ENCODE assay signal across 20 mouse cellular contexts in genomic region chr15:32810849-32811632, GRCm38 (mm10).
"Had no signal": no experiment of that assay in that cellular context is flagged by ENCODE, and none has a peak within 500 bp of the region (broad histone marks: within the 10 kb centered on the region; RNA-seq: fewer than 3 reads in every experiment).

No protein-coding gene starts in this region.

- H3K36me3 ChIP-seq: kidney, embryonic 15.5 days; limb, embryonic 12.5 days; midbrain, embryonic 12.5 days; neural tube, embryonic 13.5 days; stomach, embryonic 15.5 days had no signal

- H3K4me3 ChIP-seq: kidney, embryonic 15.5 days; limb, embryonic 12.5 days; midbrain, embryonic 12.5 days; myocyte; neural tube, embryonic 13.5 days; stomach, embryonic 15.5 days had no signal

- H3K4me1 ChIP-seq: kidney, embryonic 15.5 days; limb, embryonic 12.5 days; midbrain, embryonic 12.5 days; neural tube, embryonic 13.5 days; stomach, embryonic 15.5 days had no signal

- H3K9ac ChIP-seq: kidney, embryonic 15.5 days; limb, embryonic 12.5 days; liver, embryonic 14.5 days; liver, postnatal 0 days; lung, embryonic 14.5 days; midbrain, embryonic 12.5 days; neural tube, embryonic 13.5 days; stomach, embryonic 15.5 days had no signal

- H3K27me3 ChIP-seq: kidney, embryonic 15.5 days; limb, embryonic 12.5 days; midbrain, embryonic 12.5 days; neural tube, embryonic 13.5 days; stomach, embryonic 15.5 days had no signal

- H3K27ac ChIP-seq: kidney, embryonic 15.5 days; liver, embryonic 14.5 days; macrophage; midbrain, embryonic 12.5 days; neural tube, embryonic 13.5 days; stomach, embryonic 15.5 days had no signal

- ATAC-seq: liver, postnatal 0 days; lung, postnatal 0 days; midbrain, embryonic 16.5 days had no signal

- DNase-seq: kidney, adult 8-10 months; kidney, postnatal 14 days; kidney, postnatal 4 days; liver, postnatal 0 days; lung, embryonic 14.5 days; retina, postnatal 1 day; right cerebral cortex, postnatal 25 days; spleen, adult 18-20 months; thymus, postnatal 25 days had no signal

- H3K4me2 ChIP-seq: kidney, embryonic 15.5 days; limb, embryonic 12.5 days; liver, embryonic 11.5 days; lung, embryonic 14.5 days; midbrain, embryonic 12.5 days; neural tube, embryonic 13.5 days; stomach, embryonic 15.5 days had no signal

- H3K9me3 ChIP-seq: kidney, embryonic 15.5 days; midbrain, embryonic 12.5 days; neural tube, embryonic 13.5 days; stomach, embryonic 15.5 days had no signal
